Mouse (Mus musculus): ENCODE data around the gene Cdh1. TPM values are rescaled to one million over a fixed set of nuclear protein-coding genes. Genes with fewer than 3 reads are reported as not detected.

The Cdh1 gene
- polyA plus RNA-seq, 2 experiments = 11.4 to 14.8 TPM

DNA sequence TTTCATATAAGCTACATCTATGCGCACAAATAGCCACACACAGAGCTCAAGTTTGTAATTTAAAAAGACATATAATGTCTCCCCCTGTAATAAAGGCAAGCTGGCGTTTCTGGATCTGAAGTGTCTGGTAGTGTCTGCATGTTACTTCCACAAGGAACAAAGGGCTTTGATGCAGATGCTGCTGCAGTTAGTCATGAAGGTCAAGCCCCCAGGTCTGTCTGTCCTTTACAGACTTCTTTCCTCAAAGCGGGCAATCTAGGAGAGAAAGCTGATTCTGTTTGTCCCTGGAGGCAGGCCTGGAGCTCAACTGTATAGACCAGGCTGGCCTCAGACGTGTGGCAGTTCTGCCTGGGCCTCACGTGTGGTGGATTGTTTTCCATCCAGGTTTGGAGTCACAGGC lies 26.3 kb downstream of the Cdh1 start:
- no peaks in the 10 kb centered on the region for H3K36me3 ChIP-seq (replicated peaks; ENCODE audit: control insufficient read depth, insufficient read depth, low read depth)
- TF ChIP-seq EP300 (IDR thresholded peaks at IDR 0.05; ENCODE audit: low read depth) = no peak
- no peak for TF ChIP-seq CTCF (IDR thresholded peaks at IDR 0.05; ENCODE audit: low read depth)
- DNase-seq (ENCODE audit: low read depth in 3 of 3, low spot score in 3 of 3) (no peak), ATAC-seq (ENCODE audit: insufficient read depth) (no peak)
- H3K9me3 ChIP-seq (ENCODE audit: control insufficient read depth, low read length) = no peaks in the 10 kb centered on the region
- H3K4me3 ChIP-seq (ENCODE audit: insufficient read depth in 1 of 2, low read depth in 2 of 2, low read length in 2 of 2) = no peak overlapping the region
- H3K9ac ChIP-seq (replicated peaks) = no peak overlapping the region
- no peak overlapping the region for H3K27ac ChIP-seq
- H3K4me1 ChIP-seq (replicated peaks; ENCODE audit: control insufficient read depth in 2 of 2, insufficient read depth in 2 of 2, low read length in 1 of 2) = peaks cover 0 to 15% of the 10 kb centered on the region in 2 experiments; a peak in 2 of 4 replicates
- H3K27me3 ChIP-seq (ENCODE audit: control insufficient read depth, insufficient read depth, low read length) = no peaks in the 10 kb centered on the region
- WGBS (ENCODE audit: insufficient replicate concordance) = 53% methylated on average over 5 of the region's 5 CpGs
- H3K4me2 ChIP-seq (ENCODE audit: low read depth) = no peak overlapping the region

DNA sequence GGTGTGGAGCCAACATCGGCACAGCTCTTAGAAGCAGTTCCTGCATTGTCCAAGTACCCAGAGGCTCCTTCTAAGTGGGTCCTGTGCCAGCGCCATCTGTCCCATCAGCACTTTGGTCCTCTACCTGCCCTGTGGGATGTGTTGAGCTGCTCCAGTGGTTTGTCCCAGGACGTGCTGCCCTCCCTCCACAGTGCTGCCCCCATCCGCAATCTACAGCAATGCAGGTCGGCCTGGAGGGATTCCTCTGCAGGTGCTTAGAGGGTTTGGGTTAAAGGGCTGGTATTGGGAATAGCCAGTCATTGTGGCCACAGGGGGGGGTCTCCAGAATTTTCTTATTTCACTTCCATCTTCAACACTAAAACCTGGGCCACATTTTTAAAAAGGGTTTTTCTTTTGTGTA lies 28.8 kb downstream of the Cdh1 start:
- 55% methylated on average over 5 of the region's 5 CpGs for WGBS (ENCODE audit: insufficient replicate concordance)
- ATAC-seq (ENCODE audit: insufficient read depth) (no peak), DNase-seq (ENCODE audit: low read depth in 3 of 3, low spot score in 3 of 3) (no peak)
- Histone ChIP-seq H3K4me1 (replicated peaks; ENCODE audit: control insufficient read depth in 2 of 2, insufficient read depth in 2 of 2, low read length in 1 of 2) (peaks cover 0 to 15% of the 10 kb centered on the region in 2 experiments; a peak in 2 of 4 replicates), H3K27ac (no peak overlapping the region), H3K4me2 (ENCODE audit: low read depth) (no peak overlapping the region), H3K9ac (replicated peaks) (no peak overlapping the region), H3K27me3 (ENCODE audit: control insufficient read depth, insufficient read depth, low read length) (no peaks in the 10 kb centered on the region), H3K36me3 (replicated peaks; ENCODE audit: control insufficient read depth, insufficient read depth, low read depth) (no peaks in the 10 kb centered on the region), H3K4me3 (ENCODE audit: insufficient read depth in 1 of 2, low read depth in 2 of 2, low read length in 2 of 2) (no peak overlapping the region), H3K9me3 (ENCODE audit: control insufficient read depth, low read length) (no peaks in the 10 kb centered on the region)
- TF ChIP-seq CTCF (IDR thresholded peaks at IDR 0.05; ENCODE audit: low read depth) = no peak
- TF ChIP-seq EP300 (IDR thresholded peaks at IDR 0.05; ENCODE audit: low read depth) = no peak

DNA sequence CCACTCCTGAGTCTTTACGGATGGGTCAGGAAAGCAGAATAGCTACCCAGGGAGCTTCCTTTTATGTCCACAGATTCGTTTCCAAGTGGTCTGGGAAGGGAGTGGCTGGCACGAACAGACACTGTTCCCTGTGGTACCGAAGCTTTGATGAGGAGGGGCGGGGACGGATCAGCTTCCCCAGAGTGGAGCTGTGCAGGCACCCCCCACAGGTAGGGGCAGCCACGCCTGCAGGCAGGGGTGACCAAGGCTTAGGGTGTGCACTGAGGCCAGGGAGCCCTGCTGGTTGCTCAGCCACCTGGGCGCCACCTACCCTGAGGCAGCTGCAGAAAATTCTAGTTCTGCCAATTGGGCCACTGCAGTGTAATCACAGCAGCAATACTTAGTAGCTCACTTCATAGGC lies 29.5 kb downstream of the Cdh1 start:
- Histone ChIP-seq H3K9ac (replicated peaks) (no peak overlapping the region), H3K4me2 (ENCODE audit: low read depth) (no peak overlapping the region), H3K4me3 (ENCODE audit: insufficient read depth in 1 of 2, low read depth in 2 of 2, low read length in 2 of 2) (no peak overlapping the region), H3K27ac (no peak overlapping the region), H3K27me3 (ENCODE audit: control insufficient read depth, insufficient read depth, low read length) (no peaks in the 10 kb centered on the region), H3K4me1 (replicated peaks; ENCODE audit: control insufficient read depth in 2 of 2, insufficient read depth in 2 of 2, low read length in 1 of 2) (peaks cover 0 to 17% of the 10 kb centered on the region in 2 experiments; a peak in 2 of 4 replicates), H3K36me3 (replicated peaks; ENCODE audit: control insufficient read depth, insufficient read depth, low read depth) (no peaks in the 10 kb centered on the region), H3K9me3 (ENCODE audit: control insufficient read depth, low read length) (no peaks in the 10 kb centered on the region)
- no peak for DNase-seq (ENCODE audit: low read depth in 3 of 3, low spot score in 3 of 3)
- 45% methylated on average over 8 of the region's 8 CpGs for WGBS (ENCODE audit: insufficient replicate concordance)
- ATAC-seq (ENCODE audit: insufficient read depth) = no peak
- TF ChIP-seq EP300 (IDR thresholded peaks at IDR 0.05; ENCODE audit: low read depth) (no peak), CTCF (IDR thresholded peaks at IDR 0.05; ENCODE audit: low read depth) (no peak)

DNA sequence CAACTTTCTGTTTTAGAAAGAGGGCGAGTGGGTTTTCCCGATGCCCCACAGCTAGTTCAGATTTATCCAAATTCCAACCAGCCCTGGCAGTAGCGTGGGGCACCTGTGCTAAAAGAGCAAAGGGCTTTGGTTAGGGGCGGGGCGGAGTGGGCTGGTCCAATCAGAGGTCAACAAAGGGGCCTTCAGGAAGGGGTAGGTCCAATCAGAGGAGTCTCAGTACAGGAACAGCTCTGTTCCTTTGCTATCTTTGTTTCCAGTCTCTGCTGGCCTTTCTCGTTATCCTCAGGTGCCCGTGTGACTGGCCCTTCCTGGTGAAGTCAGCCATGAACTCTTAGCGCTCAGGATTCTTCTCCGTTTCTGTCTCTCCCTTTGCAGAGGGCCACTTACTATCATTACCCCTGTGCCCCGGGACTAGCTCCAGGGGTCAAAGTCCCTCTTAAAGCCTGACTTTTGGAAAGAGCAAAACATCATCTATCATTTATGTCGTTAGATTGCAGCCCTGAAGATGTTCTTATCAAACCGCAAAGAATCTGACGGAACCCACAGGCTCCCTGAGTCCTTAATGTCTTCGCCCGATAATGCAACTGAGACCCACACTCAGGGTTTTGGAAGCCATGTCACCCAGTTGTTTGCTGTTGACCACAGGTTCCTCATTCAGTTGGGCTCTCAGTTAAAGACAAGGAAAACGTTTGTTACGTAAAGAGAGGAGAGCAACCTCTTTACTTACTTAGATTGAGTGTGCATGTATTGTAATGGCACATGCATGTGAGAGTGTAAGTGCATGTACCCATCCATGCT lies 30.4 kb downstream of the Cdh1 start:
- H3K4me1 ChIP-seq (replicated peaks; ENCODE audit: control insufficient read depth in 2 of 2, insufficient read depth in 2 of 2, low read length in 1 of 2) = peaks cover 0 to 20% of the 10 kb centered on the region in 2 experiments; a peak in 2 of 4 replicates
- no peaks in the 10 kb centered on the region for H3K36me3 ChIP-seq (replicated peaks; ENCODE audit: control insufficient read depth, insufficient read depth, low read depth)
- H3K9ac ChIP-seq (replicated peaks) = no peak overlapping the region
- DNase-seq (ENCODE audit: low read depth in 3 of 3, low spot score in 3 of 3) (no peak), ATAC-seq (ENCODE audit: insufficient read depth) (peak; percentile 74; the same call in 1 of the 2 replicates)
- H3K27ac ChIP-seq = no peak overlapping the region
- TF ChIP-seq EP300 (IDR thresholded peaks at IDR 0.05; ENCODE audit: low read depth) (no peak), CTCF (IDR thresholded peaks at IDR 0.05; ENCODE audit: low read depth) (no peak)
- no peaks in the 10 kb centered on the region for H3K9me3 ChIP-seq (ENCODE audit: control insufficient read depth, low read length)
- H3K4me2 ChIP-seq (ENCODE audit: low read depth) = peak overlapping the region; percentile 15
- no peak overlapping the region for H3K4me3 ChIP-seq (ENCODE audit: insufficient read depth in 1 of 2, low read depth in 2 of 2, low read length in 2 of 2)
- 34% methylated on average over 17 of the region's 17 CpGs for WGBS (ENCODE audit: insufficient replicate concordance)
- no peaks in the 10 kb centered on the region for H3K27me3 ChIP-seq (ENCODE audit: control insufficient read depth, insufficient read depth, low read length)

DNA sequence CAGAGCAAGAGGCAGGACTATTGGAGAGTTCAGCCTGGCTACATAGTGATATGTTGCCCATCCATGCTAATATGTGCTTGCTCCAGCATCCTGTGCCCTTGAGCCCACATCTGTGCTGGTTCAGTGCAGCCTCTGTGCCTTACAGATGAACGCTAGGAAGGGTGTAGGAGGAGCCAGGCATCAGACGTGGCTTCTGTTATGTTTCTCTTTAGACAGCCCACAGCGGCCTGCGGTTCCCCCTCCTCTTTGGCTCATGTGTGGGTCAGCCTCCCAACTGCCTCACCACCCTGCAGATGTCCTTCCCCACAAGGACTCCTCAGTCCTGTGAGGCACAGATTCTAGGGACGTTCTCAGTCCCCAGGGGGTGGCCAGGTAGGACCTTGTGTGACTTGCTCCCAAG lies 32.1 kb downstream of the Cdh1 start:
- H3K4me2 ChIP-seq (ENCODE audit: low read depth) = no peak overlapping the region
- no peaks in the 10 kb centered on the region for H3K36me3 ChIP-seq (replicated peaks; ENCODE audit: control insufficient read depth, insufficient read depth, low read depth)
- no peak overlapping the region for H3K4me3 ChIP-seq (ENCODE audit: insufficient read depth in 1 of 2, low read depth in 2 of 2, low read length in 2 of 2)
- TF ChIP-seq CTCF (IDR thresholded peaks at IDR 0.05; ENCODE audit: low read depth) = no peak
- no peak for TF ChIP-seq EP300 (IDR thresholded peaks at IDR 0.05; ENCODE audit: low read depth)
- no peaks in the 10 kb centered on the region for H3K27me3 ChIP-seq (ENCODE audit: control insufficient read depth, insufficient read depth, low read length)
- no peaks in the 10 kb centered on the region for H3K9me3 ChIP-seq (ENCODE audit: control insufficient read depth, low read length)
- WGBS (ENCODE audit: insufficient replicate concordance) = 43% methylated on average over 5 of the region's 5 CpGs
- no peak overlapping the region for H3K27ac ChIP-seq
- peaks cover 0 to 24% of the 10 kb centered on the region in 2 experiments; a peak in 2 of 4 replicates for H3K4me1 ChIP-seq (replicated peaks; ENCODE audit: control insufficient read depth in 2 of 2, insufficient read depth in 2 of 2, low read length in 1 of 2)
- no peak for ATAC-seq (ENCODE audit: insufficient read depth)
- no peak overlapping the region for H3K9ac ChIP-seq (replicated peaks)
- DNase-seq (ENCODE audit: low read depth in 3 of 3, low spot score in 3 of 3) = no peak

All from liver, embryonic 14.5 days (tissue).